Mouse (Mus musculus): ENCODE data around the gene Exoc3l. TPM values are rescaled to one million over a fixed set of nuclear protein-coding genes. Genes with fewer than 3 reads are reported as not detected.

Gene Exoc3l
- total RNA-seq, 2 experiments from 2014 or later, result 0.48 to 0.94 TPM

DNA sequence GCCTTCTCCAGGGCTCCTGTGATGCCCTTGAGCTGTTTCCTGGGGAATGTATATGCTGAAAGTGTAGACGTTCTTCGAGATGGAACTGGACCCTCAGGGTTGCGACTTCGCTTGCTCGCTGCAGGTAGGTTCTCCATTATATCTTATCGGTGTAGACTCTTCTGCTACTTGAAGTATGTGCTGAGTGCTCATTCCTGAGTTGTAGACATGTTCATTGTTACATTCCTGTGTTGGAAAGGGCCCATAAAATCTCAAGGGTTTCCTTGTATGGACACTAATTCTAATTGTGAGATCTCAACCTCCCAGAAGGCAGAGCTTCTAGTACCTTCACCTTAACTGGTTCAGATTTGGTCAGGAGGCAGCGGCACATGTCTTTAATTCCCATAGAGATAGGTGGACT, 54.9 kb downstream of the Exoc3l start:
- DNase-seq (ENCODE audit: low spot score in 2 of 2), result no peak

Small RNA genes within 50 kb of the gene (microRNA-seq; reads per million reads assigned to microRNA genes)
- gene Gm27320 (0 reads per million in 2 experiments), gene Mir328 (11,020 to 11,446 reads per million in 2 experiments)

Other genes starting within 250 kb of the Exoc3l start
- not detected for gene Ces3a, start 247.5 kb downstream of the Exoc3l start, total RNA-seq (2021)
- gene Ces3b, start 212.3 kb downstream of the Exoc3l start, total RNA-seq (2021), result not detected
- gene Ces4a, start 164.3 kb downstream of the Exoc3l start, total RNA-seq (2021), result not detected
- 10 to 100 TPM; 22.1 to 24.4 TPM for gene Cbfb, start 125.4 kb downstream of the Exoc3l start, total RNA-seq (2021)
- gene D230025D16Rik, start 71.0 kb downstream of the Exoc3l start, total RNA-seq (2021), result 10 to 100 TPM; 35.4 to 39.0 TPM
- gene B3gnt9, start 40.9 kb downstream of the Exoc3l start, total RNA-seq (2021), result 1 to 10 TPM; 3.3 to 3.8 TPM
- 1 to 10 TPM; 7.8 to 8.5 TPM for gene Tradd, start 31.5 kb downstream of the Exoc3l start, total RNA-seq (2021)
- 1 to 10 TPM; 1.0 to 1.1 TPM for gene Fbxl8, start 31.5 kb downstream of the Exoc3l start, total RNA-seq (2021)
- gene Hsf4, start 26.3 kb downstream of the Exoc3l start, total RNA-seq (2021), result 10 to 100 TPM; 11.5 to 13.0 TPM
- 10 to 100 TPM; 10.4 to 10.9 TPM for gene Nol3, start 20.0 kb downstream of the Exoc3l start, total RNA-seq (2021)
- gene 4931428F04Rik, start 6.2 kb downstream of the Exoc3l start, total RNA-seq (2021), result 10 to 100 TPM; 19.2 to 23.5 TPM
- gene E2f4, start 1.6 kb upstream of the Exoc3l start, total RNA-seq (2021), result 10 to 100 TPM; 34.2 to 36.7 TPM
- under 1 TPM; 0.79 to 0.97 TPM for gene Elmo3, start 9.5 kb upstream of the Exoc3l start, total RNA-seq (2021)
- gene Lrrc29, start 30.2 kb upstream of the Exoc3l start, total RNA-seq (2021), result 1 to 10 TPM; 4.6 to 5.3 TPM
- 10 to 100 TPM; 41.0 to 41.2 TPM for gene Tmem208, start 30.3 kb upstream of the Exoc3l start, total RNA-seq (2021)
- gene Fhod1, start 51.9 kb upstream of the Exoc3l start, total RNA-seq (2021), result 1 to 10 TPM; 2.0 to 3.4 TPM
- gene Slc9a5, start 52.7 kb upstream of the Exoc3l start, total RNA-seq (2021), result 10 to 100 TPM; 11.9 to 13.0 TPM
- 1 to 10 TPM in 1 of 2 experiments, under 1 TPM in 1; 0.84 to 1.3 TPM for gene Plekhg4, start 77.2 kb upstream of the Exoc3l start, total RNA-seq (2021)
- gene Kctd19, start 117.4 kb upstream of the Exoc3l start, total RNA-seq (2021), result not detected
- 1 to 10 TPM in 1 of 2 experiments, under 1 TPM in 1; 0.76 to 1.3 TPM for gene Lrrc36, start 117.5 kb upstream of the Exoc3l start, total RNA-seq (2021)
- 10 to 100 TPM; 54.8 to 58.5 TPM for gene Tppp3, start 175.4 kb upstream of the Exoc3l start, total RNA-seq (2021)
- 10 to 100 TPM; 31.9 to 34.2 TPM for gene Zdhhc1, start 200.8 kb upstream of the Exoc3l start, total RNA-seq (2021)
- gene Hsd11b2, start 222.7 kb upstream of the Exoc3l start, total RNA-seq (2021), result not detected